Mouse (Mus musculus) ES-Bruce4 (cell line): ENCODE results near the gene Cadm4.

Experiments
- CTCF ChIP-seq: IDR thresholded peaks from one replicate; pipeline ENCODE4 v1.8.1; 2011; ENCODE audit warnings: low read depth, low read length
- POLR2A ChIP-seq: IDR thresholded peaks from one replicate; pipeline ENCODE4 v1.8.1; 2011; ENCODE audit warnings: low read length; ENCODE audit not compliant: insufficient read depth

GRCm38 (mm10) chr7:24501492-24501891 is 19.7 kb downstream of the Cadm4 start:
- TF ChIP-seq POLR2A: no peak
- peak; percentile 91 for TF ChIP-seq CTCF
